Mouse (Mus musculus): ENCODE measurements around the gene Os9. TPM values are rescaled to one million over a fixed set of nuclear protein-coding genes. Genes with fewer than 3 reads are reported as not detected.
A peak's percentile ranks its signal among the peaks of the same experiment; 100 is the strongest.

Gene Os9
- polyA plus RNA-seq, 1 experiment from 2014 or later = 93.0 TPM

DNA sequence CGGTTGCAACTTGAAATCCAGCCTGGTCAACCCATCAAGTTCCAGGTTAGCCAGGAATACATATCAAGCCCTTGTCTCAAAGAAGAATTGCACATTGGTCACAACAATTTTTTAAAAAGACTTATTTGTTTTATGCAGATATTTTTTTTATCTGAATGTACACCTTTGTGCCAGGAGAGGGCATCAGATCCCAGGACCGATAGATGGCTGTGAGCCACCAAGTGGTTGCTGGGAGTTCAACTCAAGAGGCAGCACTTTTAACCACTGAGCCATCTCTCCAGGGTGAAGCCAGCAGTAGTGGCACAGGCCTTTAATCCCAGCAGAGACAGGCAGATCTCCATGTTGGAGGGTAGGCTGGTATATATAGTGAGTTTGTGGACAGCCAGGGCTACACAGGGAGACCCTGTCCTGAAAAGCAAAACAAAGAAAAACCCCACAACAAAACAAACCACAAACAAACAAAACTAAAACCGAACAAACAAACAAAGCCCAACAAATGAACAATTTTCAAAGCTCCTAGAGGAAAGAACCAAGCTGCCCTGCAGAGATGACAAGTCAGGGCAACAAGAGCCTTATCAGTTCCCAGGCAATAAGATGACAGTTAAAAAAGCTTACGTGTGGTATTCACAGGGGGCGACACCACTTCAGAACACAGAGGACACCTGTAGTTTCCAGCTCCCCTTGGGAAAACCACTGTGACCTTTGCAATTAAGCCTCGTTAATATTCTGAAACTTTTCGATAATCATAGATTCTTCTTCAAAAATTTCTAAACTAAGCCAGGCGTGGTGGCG lies 4.5 kb upstream of the Os9 start:
- Histone ChIP-seq H3K4me1 (replicated peaks) (0 out of 2 replicates have a peak, but pooled peaks cover 7% of the 10 kb centered on the region), H3K4me2 (replicated peaks) (no peak overlapping the region), H3K9ac (no peak overlapping the region), H3K36me3 (no peaks in the 10 kb centered on the region), H3K4me3 (replicated peaks) (no peak overlapping the region), H3K9me3 (no peaks in the 10 kb centered on the region), H3K27me3 (replicated peaks) (no peaks in the 10 kb centered on the region), H3K27ac (no peak overlapping the region)
- 71% methylated on average over 9 of the region's 9 CpGs for WGBS
- ATAC-seq = no peak

DNA sequence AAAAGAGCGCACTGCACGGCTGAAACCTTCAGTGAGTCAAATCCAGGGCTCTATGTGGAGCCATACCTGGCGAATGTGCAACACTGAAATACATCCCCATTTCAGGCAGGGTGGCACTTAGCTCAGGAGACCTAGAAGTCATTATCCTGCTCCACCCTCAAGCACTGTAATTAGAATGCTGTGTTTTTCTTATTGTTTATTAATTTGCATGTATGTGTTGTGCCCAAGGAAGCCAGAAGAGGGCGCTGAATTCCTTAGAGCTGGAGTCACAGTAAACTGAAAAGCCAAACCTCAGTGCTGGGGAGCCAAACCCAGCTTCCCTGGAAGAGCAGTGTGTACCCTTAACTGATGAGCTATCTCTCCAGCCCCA lies 2.5 kb upstream of the Os9 start:
- H3K27me3 ChIP-seq (replicated peaks) = no peaks in the 10 kb centered on the region
- H3K4me2 ChIP-seq (replicated peaks) = peak overlapping the region; percentile 50
- ATAC-seq = no peak
- 12% methylated on average over 4 of the region's 4 CpGs for WGBS
- H3K4me1 ChIP-seq (replicated peaks) = 0 out of 2 replicates have a peak, but pooled peaks cover 12% of the 10 kb centered on the region
- H3K27ac ChIP-seq = 0 out of 2 replicates have a peak overlapping the region, but pooled peaks have one; percentile 28
- H3K9me3 ChIP-seq = no peaks in the 10 kb centered on the region
- H3K9ac ChIP-seq = no peak overlapping the region
- H3K36me3 ChIP-seq = peaks cover 7% of the 10 kb centered on the region; the same call in 1 of the 2 replicates
- 0 out of 2 replicates have a peak overlapping the region, but pooled peaks have one; percentile 6 for H3K4me3 ChIP-seq (replicated peaks)

DNA sequence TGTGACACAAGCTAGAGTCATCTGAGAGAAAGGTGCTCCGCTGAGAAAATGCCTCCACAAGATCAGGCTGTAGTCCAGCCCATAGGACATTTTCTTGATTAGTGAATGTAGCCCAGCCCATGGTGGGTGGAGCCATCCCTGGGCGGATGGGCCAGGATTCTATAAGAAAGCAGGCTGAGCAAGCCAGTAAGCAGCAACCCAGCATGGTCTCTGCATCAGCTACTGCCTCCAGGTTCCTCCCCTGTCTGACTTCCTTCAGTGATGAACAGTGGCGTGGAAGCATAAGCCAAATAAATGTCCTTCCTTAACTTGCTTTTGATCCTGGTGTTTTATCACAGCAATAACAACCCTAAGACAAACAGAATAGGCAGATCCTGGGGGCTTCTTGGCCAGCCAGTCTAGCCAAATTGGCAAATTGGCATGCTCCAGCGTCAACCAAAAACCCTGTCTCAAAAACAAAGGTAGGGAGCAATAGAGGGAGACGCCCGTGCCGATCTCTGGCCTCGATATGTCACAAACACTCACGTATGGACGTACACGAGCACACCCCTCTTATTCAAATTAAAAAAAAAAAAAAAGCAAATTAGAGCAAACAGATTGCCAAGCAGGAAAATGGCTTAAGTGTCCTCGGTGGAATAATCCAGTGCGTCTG lies 2.0 kb upstream of the Os9 start:
- Histone ChIP-seq H3K4me2 (replicated peaks) (peak overlapping the region; percentile 50), H3K4me3 (replicated peaks) (0 out of 2 replicates have a peak overlapping the region, but pooled peaks have one; percentile 6), H3K9ac (no peak overlapping the region), H3K27ac (0 out of 2 replicates have a peak overlapping the region, but pooled peaks have one; percentile 28), H3K9me3 (no peaks in the 10 kb centered on the region), H3K4me1 (replicated peaks) (0 out of 2 replicates have a peak, but pooled peaks cover 12% of the 10 kb centered on the region), H3K36me3 (peaks cover 8% of the 10 kb centered on the region; the same call in 1 of the 2 replicates), H3K27me3 (replicated peaks) (no peaks in the 10 kb centered on the region)
- WGBS = 16% methylated on average over 13 of the region's 13 CpGs
- ATAC-seq = peak; percentile 40

DNA sequence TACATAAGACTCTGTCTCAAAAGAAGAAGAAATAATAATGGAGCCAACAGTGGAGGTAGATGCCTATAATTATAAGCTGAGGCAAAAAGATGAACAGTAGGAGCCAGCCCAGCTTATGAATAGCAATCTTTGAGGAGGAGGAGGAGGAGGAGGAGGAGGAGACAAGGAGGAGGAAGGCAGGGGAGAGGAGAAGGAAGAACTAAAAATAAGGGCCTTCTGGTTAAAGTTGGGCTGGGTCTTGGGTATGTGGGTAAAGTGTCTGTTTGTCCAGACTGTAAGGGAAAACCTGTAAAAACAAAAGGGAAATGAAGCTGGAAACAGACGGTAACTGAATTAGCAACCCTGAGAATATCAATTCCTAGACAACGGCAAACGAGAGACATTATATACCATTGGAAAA lies 1.1 kb upstream of the Os9 start:
- peaks cover 12% of the 10 kb centered on the region for H3K36me3 ChIP-seq
- 91% methylated on average over 3 of the region's 3 CpGs for WGBS
- 0 out of 2 replicates have a peak, but pooled peaks cover 12% of the 10 kb centered on the region for H3K4me1 ChIP-seq (replicated peaks)
- no peak overlapping the region for H3K4me2 ChIP-seq (replicated peaks)
- ATAC-seq = no peak
- no peak overlapping the region for H3K4me3 ChIP-seq (replicated peaks)
- H3K9ac ChIP-seq = no peak overlapping the region
- H3K9me3 ChIP-seq = no peaks in the 10 kb centered on the region
- no peaks in the 10 kb centered on the region for H3K27me3 ChIP-seq (replicated peaks)
- H3K27ac ChIP-seq = no peak overlapping the region

DNA sequence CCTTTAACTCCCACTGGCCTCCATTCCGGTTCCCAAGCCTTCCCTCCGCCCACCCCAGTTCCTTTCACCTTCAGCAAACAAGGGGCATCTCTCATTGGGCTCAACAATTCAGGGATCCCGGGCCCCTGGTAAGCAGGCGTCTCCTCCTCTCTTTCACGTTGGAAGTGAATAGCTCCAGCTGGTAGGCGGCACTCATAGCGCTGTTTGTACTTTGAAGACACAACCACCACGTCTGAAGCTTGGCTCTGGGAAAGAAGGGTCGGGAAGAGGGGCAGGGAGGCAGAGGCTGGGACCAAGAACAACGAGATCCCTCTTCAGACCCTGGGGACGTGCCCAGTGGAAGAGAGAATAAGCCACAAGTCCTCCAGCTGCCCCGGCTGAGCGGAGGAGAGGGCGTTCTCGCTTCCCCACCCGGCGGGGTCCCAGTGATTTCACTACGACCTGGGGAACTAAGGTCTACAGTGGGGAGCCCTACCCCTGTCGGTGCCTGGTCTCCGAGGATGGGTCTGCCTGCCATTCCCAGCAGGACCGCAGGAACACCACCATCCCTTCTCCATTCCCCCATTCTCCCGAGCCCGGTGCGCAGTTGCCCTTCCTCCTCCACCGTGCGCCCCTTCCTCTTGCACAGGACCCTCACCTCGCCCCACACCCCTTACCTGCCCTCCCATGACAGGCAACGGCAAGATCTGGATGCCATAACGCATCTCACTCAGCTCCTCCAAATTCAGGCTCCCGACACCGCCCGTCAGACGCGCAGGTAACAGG lies 448 bp downstream of the Os9 start:
- peak overlapping the region; percentile 71 for H3K4me3 ChIP-seq (replicated peaks)
- 0 out of 2 replicates have a peak, but pooled peaks cover 12% of the 10 kb centered on the region for H3K4me1 ChIP-seq (replicated peaks)
- peak overlapping the region; percentile 88 for H3K4me2 ChIP-seq (replicated peaks)
- peaks cover 22% of the 10 kb centered on the region for H3K36me3 ChIP-seq
- no peaks in the 10 kb centered on the region for H3K9me3 ChIP-seq
- H3K27me3 ChIP-seq (replicated peaks) = no peaks in the 10 kb centered on the region
- peak overlapping the region; percentile 64 for H3K9ac ChIP-seq
- peak; percentile 27 for ATAC-seq
- no peak overlapping the region for H3K27ac ChIP-seq
- 4% methylated on average over 34 of the region's 34 CpGs for WGBS

DNA sequence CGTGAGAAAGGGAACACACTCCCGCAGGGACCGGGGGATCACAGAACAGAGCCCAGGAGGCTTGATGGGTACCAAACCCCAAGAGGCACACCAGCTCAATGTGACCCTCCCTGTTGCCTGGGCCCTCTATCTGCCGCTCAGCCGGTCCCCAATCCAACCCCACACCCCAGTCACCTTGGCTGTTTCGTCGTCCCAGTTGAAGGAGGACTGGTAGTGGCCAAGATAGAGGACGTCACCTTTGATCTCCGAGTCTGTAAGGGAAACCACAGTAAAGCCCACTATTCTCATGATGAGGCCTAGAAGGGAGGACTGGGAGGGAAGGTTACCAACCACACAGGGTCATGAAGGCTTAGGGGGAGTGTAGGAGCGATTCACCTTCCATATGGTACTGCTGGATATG lies 1.7 kb downstream of the Os9 start:
- Histone ChIP-seq H3K9me3 (no peaks in the 10 kb centered on the region), H3K4me1 (replicated peaks) (0 out of 2 replicates have a peak, but pooled peaks cover 12% of the 10 kb centered on the region), H3K4me3 (replicated peaks) (no peak overlapping the region), H3K4me2 (replicated peaks) (no peak overlapping the region), H3K27me3 (replicated peaks) (no peaks in the 10 kb centered on the region), H3K27ac (no peak overlapping the region), H3K9ac (no peak overlapping the region), H3K36me3 (peaks cover 22% of the 10 kb centered on the region)
- no peak for ATAC-seq
- 92% methylated on average over 10 of the region's 10 CpGs for WGBS

DNA sequence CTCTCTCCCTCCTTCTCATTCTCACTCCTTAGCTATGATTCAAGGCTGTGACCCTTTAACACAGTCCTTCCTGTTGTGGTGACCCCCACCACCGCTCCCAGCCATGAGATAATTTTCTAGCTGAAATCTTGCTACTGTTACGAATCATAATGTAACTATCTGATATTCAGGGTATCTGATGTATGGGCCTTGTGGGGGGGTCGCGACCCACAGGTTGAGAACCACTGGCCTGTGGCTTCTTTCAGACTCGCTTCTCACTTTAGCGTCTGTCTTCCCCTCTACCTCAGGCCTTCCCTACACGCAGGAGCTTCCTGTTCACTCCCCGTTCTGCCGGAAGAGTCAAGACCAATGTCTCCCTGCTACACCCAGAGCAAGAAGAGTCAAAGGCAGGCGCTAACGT lies 2.5 kb downstream of the Os9 start:
- WGBS = 89% methylated on average over 11 of the region's 11 CpGs
- H3K27me3 ChIP-seq (replicated peaks) = no peaks in the 10 kb centered on the region
- 0 out of 2 replicates have a peak, but pooled peaks cover 12% of the 10 kb centered on the region for H3K4me1 ChIP-seq (replicated peaks)
- H3K36me3 ChIP-seq = peaks cover 22% of the 10 kb centered on the region
- no peak overlapping the region for H3K4me2 ChIP-seq (replicated peaks)
- no peak overlapping the region for H3K9ac ChIP-seq
- ATAC-seq = no peak
- H3K9me3 ChIP-seq = no peaks in the 10 kb centered on the region
- no peak overlapping the region for H3K27ac ChIP-seq
- no peak overlapping the region for H3K4me3 ChIP-seq (replicated peaks)

DNA sequence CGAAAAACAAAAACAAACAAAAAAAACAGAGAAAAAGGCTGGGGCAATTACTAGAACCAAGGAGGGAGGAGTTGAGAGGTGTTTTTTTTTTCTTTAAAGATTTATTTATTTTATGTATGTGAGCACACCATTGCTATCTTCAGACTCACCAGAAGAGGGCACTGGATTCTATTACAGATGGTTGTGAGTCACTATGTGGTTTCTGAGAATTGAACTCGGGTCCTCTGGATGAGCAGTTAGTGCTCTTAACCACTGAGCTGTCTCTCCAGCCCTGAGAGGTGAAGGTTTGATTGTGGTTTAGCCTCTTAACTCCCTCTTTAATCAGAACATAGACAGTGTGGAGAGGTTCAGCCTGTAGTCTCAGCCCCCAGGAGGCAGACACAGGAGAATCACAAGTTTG lies 5.9 kb downstream of the Os9 start:
- Histone ChIP-seq H3K4me3 (replicated peaks) (no peak overlapping the region), H3K4me1 (replicated peaks) (0 out of 2 replicates have a peak, but pooled peaks cover 3% of the 10 kb centered on the region), H3K4me2 (replicated peaks) (no peak overlapping the region), H3K27me3 (replicated peaks) (no peaks in the 10 kb centered on the region), H3K9ac (no peak overlapping the region), H3K9me3 (no peaks in the 10 kb centered on the region), H3K27ac (no peak overlapping the region), H3K36me3 (peaks cover 22% of the 10 kb centered on the region)
- ATAC-seq = no peak
- 81% methylated on average over 2 of the region's 2 CpGs for WGBS

DNA sequence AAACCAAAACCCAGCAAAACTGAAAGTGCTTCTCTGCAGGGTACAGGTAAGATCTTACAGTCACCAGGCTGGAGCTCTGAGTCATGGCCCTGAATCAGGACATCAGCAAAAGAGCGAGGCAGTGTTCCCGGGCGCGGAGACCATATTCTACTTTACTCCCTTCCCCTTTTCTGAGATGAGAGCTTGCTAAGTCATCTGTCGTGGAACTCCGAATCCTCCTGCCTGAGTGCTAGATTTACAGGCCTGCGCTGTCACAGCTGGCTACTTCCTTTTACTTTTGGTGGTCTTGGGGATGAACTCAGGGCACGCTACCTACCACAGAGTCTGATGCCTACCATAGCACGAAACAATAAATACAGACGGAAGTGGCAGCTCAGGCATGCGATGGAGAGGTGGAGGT lies 6.5 kb downstream of the Os9 start:
- Histone ChIP-seq H3K36me3 (peaks cover 22% of the 10 kb centered on the region), H3K27me3 (replicated peaks) (no peaks in the 10 kb centered on the region), H3K4me2 (replicated peaks) (no peak overlapping the region), H3K4me1 (replicated peaks) (no peaks in the 10 kb centered on the region), H3K27ac (no peak overlapping the region), H3K9ac (no peak overlapping the region), H3K4me3 (replicated peaks) (no peak overlapping the region), H3K9me3 (no peaks in the 10 kb centered on the region)
- WGBS = 88% methylated on average over 11 of the region's 11 CpGs
- ATAC-seq = no peak

DNA sequence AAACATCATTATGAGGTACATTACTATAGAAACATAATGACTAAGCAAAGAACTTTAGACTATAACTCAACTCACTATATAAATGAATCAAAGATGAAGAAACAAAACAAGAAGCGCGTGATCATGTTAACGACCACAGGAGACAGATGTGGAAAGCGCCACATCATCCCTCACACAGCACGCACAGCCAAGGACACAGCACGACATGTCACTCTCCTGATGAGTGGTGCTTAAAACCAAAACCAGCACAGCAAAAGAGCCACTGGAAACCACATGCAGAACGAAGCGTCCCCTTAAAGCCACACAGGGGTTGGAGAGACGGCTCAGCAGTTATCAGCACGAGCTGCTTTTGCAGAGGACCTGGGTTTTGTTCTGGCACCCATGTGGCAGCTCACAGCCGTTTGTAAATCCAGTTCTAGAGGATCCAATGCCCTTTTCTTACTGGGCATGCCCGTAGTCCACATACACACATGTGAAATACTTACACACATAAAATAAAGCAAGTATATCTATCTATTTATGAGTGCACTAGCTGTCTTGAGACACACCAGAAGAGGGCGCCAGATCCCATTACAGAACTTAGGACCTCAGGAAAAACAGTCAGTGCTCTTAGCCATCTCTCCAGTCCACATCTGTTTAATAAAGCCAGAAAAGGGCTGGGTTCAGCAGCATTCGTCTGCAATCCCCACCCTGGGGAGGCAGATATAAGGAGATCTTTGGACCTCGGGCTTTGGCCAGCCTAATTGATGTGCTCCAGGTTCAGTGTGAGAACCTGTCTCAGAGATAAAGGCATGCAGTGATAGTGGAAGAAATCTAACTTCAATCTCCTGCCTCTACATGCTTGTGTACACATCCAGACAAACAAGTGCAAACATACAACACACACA lies 9.7 kb downstream of the Os9 start:
- 90% methylated on average over 15 of the region's 15 CpGs for WGBS
- no peak overlapping the region for H3K4me2 ChIP-seq (replicated peaks)
- no peaks in the 10 kb centered on the region for H3K9me3 ChIP-seq
- peaks cover 6% of the 10 kb centered on the region; the same call in 1 of the 2 replicates for H3K36me3 ChIP-seq
- no peak overlapping the region for H3K4me3 ChIP-seq (replicated peaks)
- ATAC-seq = peak; percentile 57
- H3K9ac ChIP-seq = no peak overlapping the region
- H3K4me1 ChIP-seq (replicated peaks) = no peaks in the 10 kb centered on the region
- no peaks in the 10 kb centered on the region for H3K27me3 ChIP-seq (replicated peaks)
- no peak overlapping the region for H3K27ac ChIP-seq

DNA sequence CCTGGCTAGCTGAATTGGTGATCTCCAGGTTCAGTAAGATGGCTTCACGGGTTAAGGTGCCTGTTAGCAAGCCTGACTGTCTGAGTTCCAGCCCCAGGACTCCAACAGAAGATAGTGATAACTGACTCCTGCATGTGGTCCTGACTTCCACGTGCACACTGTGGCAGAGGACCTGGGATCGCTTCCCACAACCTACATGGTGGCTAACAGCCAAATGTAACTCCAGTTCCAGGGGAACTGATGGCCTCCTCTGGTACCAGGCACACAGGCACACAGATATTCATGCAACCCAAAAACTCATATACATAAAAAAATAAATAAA lies 12.7 kb downstream of the Os9 start:
- H3K9ac ChIP-seq = no peak overlapping the region
- H3K27me3 ChIP-seq (replicated peaks) = no peaks in the 10 kb centered on the region
- WGBS = 76% methylated on average over 3 of the region's 3 CpGs
- H3K9me3 ChIP-seq = no peaks in the 10 kb centered on the region
- no peak overlapping the region for H3K4me3 ChIP-seq (replicated peaks)
- no peaks in the 10 kb centered on the region for H3K36me3 ChIP-seq
- H3K4me2 ChIP-seq (replicated peaks) = no peak overlapping the region
- no peak overlapping the region for H3K27ac ChIP-seq
- ATAC-seq = no peak; the same call in 1 of the 2 replicates
- H3K4me1 ChIP-seq (replicated peaks) = no peaks in the 10 kb centered on the region
